Mouse (Mus musculus) ES-Bruce4 (cell line): Measurements from ENCODE around the gene Ptpro.

Experiments used
- CTCF ChIP-seq: IDR thresholded peaks from one replicate; pipeline ENCODE4 v1.8.1; 2011; ENCODE audit warnings: low read depth, low read length
- EP300 ChIP-seq: IDR thresholded peaks from 2 replicates; pipeline ENCODE4 v1.6.1; 2011; ENCODE audit warnings: low read depth, low read length; ENCODE audit not compliant: insufficient read depth
- POLR2A ChIP-seq: IDR thresholded peaks from one replicate; pipeline ENCODE4 v1.8.1; 2011; ENCODE audit warnings: low read length; ENCODE audit not compliant: insufficient read depth

GRCm38 (mm10) chr6:137287788-137288187, 35.7 kb downstream of the Ptpro start:
- TF ChIP-seq CTCF (no peak), POLR2A (no peak), EP300 (no peak)
